Mouse (Mus musculus) erythroblast, embryonic 14.5 days (primary cell): ENCODE data around the gene Phxr2. TPM values are rescaled to one million over a fixed set of nuclear protein-coding genes. Genes with fewer than 3 reads are reported as not detected.

Experiments used
- H3K27me3 ChIP-seq: 2 replicates; pipeline ENCODE4 v1.6.1; 2012; ENCODE audit warnings: inconsistent platforms; ENCODE audit not compliant: control insufficient read depth
- H3K36me3 ChIP-seq: 2 replicates; pipeline ENCODE4 v1.6.1; 2012; ENCODE audit warnings: mild to moderate bottlenecking, inconsistent platforms; ENCODE audit not compliant: control insufficient read depth
- H3K4me1 ChIP-seq: 2 replicates; pipeline ENCODE4 v1.6.1; 2012; ENCODE audit warnings: inconsistent platforms; ENCODE audit not compliant: control insufficient read depth
- H3K4me3 ChIP-seq: replicated peaks from 2 replicates; pipeline ENCODE3; 2012; ENCODE audit warnings: moderate library complexity, mild to moderate bottlenecking, inconsistent platforms
- H3K9me3 ChIP-seq: 2 replicates; pipeline ENCODE4 v1.6.1; 2012; ENCODE audit warnings: low read length, inconsistent platforms, mixed read lengths; ENCODE audit not compliant: control insufficient read depth
- GATA1 ChIP-seq: IDR thresholded peaks from 2 replicates; pipeline ENCODE4 v1.6.1; 2012; ENCODE audit warnings: low read length, inconsistent platforms, mixed read lengths
- TAL1 ChIP-seq: IDR thresholded peaks from 3 replicates; pipeline ENCODE4 v1.6.1; 2012; ENCODE audit warnings: low read length, inconsistent platforms, mixed read lengths
- polyA plus RNA-seq: library from polyadenylated mRNA; stranded (reverse); fragments of >175 nt; gene quantifications from 2 replicates; pipeline ENCODE4 v1.2.3, GENCODE M21; 2012

The Phxr2 gene
- polyA plus RNA-seq, 1 experiment, result not detected

DNA sequence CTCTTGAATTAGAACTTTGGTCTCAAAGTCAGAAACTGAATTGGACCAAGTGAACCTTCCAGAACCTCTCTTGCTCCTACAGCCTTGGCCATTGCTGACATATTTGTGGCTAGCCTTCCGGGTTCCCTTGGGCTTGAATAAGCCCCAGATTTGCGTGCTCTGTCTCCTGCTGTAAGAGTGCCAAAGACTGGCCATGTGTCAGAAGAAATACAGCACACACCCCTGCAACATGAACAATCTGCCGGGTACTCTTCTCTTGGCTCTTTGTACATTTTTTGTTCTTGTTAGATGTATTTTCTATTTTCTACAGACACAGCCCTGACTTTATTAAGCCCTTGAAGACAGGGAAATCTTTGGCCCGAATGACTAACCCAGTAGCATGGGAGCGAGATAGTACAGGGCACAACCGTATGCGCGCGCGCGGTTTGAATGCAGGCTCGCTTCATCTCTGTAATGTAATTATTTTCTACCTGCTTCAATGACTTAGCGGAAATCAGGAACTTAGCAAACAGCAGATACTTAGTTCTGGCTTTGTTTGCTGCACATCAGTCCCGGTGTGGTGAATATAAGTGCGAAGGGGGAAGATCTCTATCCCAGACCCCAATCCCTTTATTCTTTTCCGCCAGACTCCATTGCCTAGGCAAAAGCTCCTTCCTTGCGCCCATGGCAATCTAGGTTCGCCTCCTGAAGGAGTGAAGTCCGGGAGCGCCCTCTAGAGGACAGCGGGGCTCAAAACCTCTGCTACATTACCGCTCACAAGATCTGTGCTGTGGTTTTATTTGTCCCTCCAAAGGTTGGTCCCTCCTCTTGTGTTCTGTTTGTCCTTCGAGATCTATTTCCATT is 41.5 kb downstream of the Phxr2 start:
- no peaks in the 10 kb centered on the region for H3K36me3 ChIP-seq
- no peak overlapping the region for H3K4me3 ChIP-seq
- no peaks in the 10 kb centered on the region for H3K27me3 ChIP-seq
- TF ChIP-seq GATA1 (no peak), TAL1 (no peak)
- no peaks in the 10 kb centered on the region for H3K9me3 ChIP-seq
- no peaks in the 10 kb centered on the region for H3K4me1 ChIP-seq

GRCm38 (mm10) chr10:99083431-99084003 is 42.6 kb downstream of the Phxr2 start:
- Histone ChIP-seq H3K36me3 (no peaks in the 10 kb centered on the region), H3K9me3 (no peaks in the 10 kb centered on the region), H3K4me1 (no peaks in the 10 kb centered on the region), H3K4me3 (no peak overlapping the region), H3K27me3 (no peaks in the 10 kb centered on the region)
- TF ChIP-seq TAL1 (no peak), GATA1 (no peak)

GRCm38 (mm10) chr10:99081569-99081990 is 44.5 kb downstream of the Phxr2 start:
- TF ChIP-seq TAL1 (no peak), GATA1 (no peak)
- Histone ChIP-seq H3K36me3 (no peaks in the 10 kb centered on the region), H3K4me3 (no peak overlapping the region)

DNA sequence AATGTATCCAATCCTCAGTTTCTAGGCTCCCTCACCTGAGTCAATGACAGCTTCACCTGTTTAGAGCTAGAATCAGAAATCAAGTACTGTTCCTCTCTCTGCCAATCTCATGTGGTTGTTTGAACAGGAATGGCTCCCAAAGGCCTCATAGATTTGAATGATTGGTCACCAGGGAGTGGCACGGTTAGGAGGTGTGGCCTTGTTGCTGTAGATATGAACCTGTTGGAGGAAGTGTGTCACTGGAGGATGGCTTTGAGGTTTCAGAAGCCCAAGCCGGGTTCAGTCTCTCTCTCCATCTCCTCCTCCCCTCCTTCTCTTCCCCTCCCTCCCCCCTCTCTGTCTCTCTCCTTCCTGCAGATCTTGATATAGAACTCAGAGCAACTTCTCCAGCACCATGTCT is 47.5 kb downstream of the Phxr2 start:
- TF ChIP-seq GATA1 (no peak), TAL1 (no peak)
- no peaks in the 10 kb centered on the region for H3K4me1 ChIP-seq
- H3K4me3 ChIP-seq, result no peak overlapping the region
- no peaks in the 10 kb centered on the region for H3K36me3 ChIP-seq
- H3K9me3 ChIP-seq, result peaks cover 2% of the 10 kb centered on the region; the same call in 1 of the 2 replicates
- H3K27me3 ChIP-seq, result no peaks in the 10 kb centered on the region

More at GRCm38 (mm10) chr10:99081569-99081990, 44.5 kb downstream of the Phxr2 start:
- Histone ChIP-seq H3K27me3 (no peaks in the 10 kb centered on the region), H3K9me3 (no peaks in the 10 kb centered on the region), H3K4me1 (no peaks in the 10 kb centered on the region)

- Histone ChIP-seq H3K27me3 (no peaks in the 10 kb centered on the region), H3K36me3 (no peaks in the 10 kb centered on the region), H3K4me3 (no peak overlapping the region), H3K9me3 (peaks cover 2% of the 10 kb centered on the region; the same call in 1 of the 2 replicates), H3K4me1 (no peaks in the 10 kb centered on the region)
- no peak for TF ChIP-seq TAL1
- TF ChIP-seq GATA1, result no peak
Observed at GRCm38 (mm10) chr10:99076113-99076895, 49.8 kb downstream of the Phxr2 start.

Other genes starting within 250 kb of the Phxr2 start
- gene Atp2b1, start 211.9 kb downstream of the Phxr2 start, polyA plus RNA-seq, result 0.40 and 0.46 TPM in 2 replicates
- 0.49 and 0.71 TPM in 2 replicates for gene Poc1b, start 19.3 kb downstream of the Phxr2 start, polyA plus RNA-seq
- 0.01 and 0.02 TPM in 2 replicates for gene Galnt4, start 18.2 kb downstream of the Phxr2 start, polyA plus RNA-seq
- 0.09 and 0.10 TPM in 2 replicates for gene Dusp6, start 136.9 kb upstream of the Phxr2 start, polyA plus RNA-seq